Mouse (Mus musculus): Measurements from ENCODE around the gene Adh4. TPM values are rescaled to one million over a fixed set of nuclear protein-coding genes. Genes with fewer than 3 reads are reported as not detected.

The Adh4 gene
- polyA plus RNA-seq, 1 experiment, result not detected

DNA sequence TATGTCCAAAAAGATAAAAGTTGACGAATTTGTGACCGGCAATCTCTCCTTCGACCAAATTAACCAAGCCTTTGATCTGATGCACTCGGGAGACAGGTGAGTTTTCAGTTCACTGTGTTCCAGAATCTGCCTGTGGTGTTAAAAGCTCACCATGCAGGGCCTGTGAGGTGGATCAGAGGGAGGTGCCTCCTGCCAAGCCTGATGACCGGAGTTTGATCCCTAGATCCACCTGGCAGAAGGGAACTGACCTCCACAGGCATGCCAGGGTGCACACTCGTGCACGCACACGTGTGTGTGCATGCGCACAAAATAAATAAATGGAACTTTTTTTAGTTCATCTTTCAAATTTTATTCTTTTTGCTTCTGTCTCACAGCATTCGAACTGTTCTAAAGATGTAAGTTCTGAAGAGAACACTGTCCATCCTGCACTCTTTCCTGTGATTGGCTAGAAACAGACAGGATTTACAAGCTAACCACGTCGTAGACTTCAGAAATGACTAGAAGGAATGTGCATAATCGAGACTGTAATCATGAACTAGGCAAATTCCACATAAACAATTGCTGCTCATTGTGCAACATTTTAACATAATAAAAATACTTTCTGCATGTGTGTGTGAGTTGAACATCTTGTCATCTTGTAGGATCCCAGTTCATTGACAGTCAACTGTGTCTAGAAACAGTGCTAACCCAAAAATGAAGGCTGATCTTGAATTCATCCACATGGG lies 39.6 kb downstream of the Adh4 start:
- TF ChIP-seq CTCF (IDR thresholded peaks at IDR 0.05; ENCODE audit: borderline replicate concordance, control insufficient read depth, extremely low read depth, insufficient read depth, low read length, poor library complexity) (no peak), POLR2A (IDR thresholded peaks at IDR 0.05; ENCODE audit: control insufficient read depth, extremely low read depth, insufficient read depth, low read length, poor library complexity) (no peak)
- Histone ChIP-seq H3K4me3 (ENCODE audit: control insufficient read depth, insufficient read depth, low read length) (no peak overlapping the region), H3K27me3 (ENCODE audit: control insufficient read depth, insufficient read depth, low read length) (no peaks in the 10 kb centered on the region), H3K4me1 (replicated peaks; ENCODE audit: control insufficient read depth, insufficient read depth, low read length) (no peaks in the 10 kb centered on the region), H3K36me3 (ENCODE audit: control insufficient read depth, insufficient read depth, low read length) (peaks cover 80% of the 10 kb centered on the region), H3K27ac (ENCODE audit: control insufficient read depth, insufficient read depth, low read length) (no peak overlapping the region)
- 95% methylated on average over 13 of the region's 13 CpGs for WGBS
- DNase-seq, result no peak

DNA sequence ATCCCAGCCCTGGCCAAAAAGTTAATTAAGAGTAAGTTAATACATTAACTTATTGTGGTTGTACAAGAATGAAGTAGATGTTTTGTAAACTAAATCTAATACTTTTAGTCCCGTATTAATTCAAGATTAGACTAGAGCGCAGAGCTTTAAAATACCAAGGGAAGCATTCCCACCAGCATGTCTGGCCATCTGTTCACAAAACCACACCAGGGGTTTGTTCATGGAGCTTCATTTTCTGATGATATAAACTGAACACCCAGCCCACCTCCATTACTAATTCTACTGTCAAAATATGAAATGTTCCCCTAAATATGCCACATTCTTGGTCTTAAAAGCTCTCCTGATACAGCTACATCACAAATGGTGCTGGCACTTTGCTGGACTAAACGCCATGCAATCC lies 43.2 kb downstream of the Adh4 start:
- DNase-seq, result no peak
- Histone ChIP-seq H3K27me3 (ENCODE audit: control insufficient read depth, insufficient read depth, low read length) (no peaks in the 10 kb centered on the region), H3K36me3 (ENCODE audit: control insufficient read depth, insufficient read depth, low read length) (peaks cover 77% of the 10 kb centered on the region), H3K4me1 (replicated peaks; ENCODE audit: control insufficient read depth, insufficient read depth, low read length) (no peaks in the 10 kb centered on the region), H3K4me3 (ENCODE audit: control insufficient read depth, insufficient read depth, low read length) (no peak overlapping the region), H3K27ac (ENCODE audit: control insufficient read depth, insufficient read depth, low read length) (no peak overlapping the region)
- TF ChIP-seq POLR2A (IDR thresholded peaks at IDR 0.05; ENCODE audit: control insufficient read depth, extremely low read depth, insufficient read depth, low read length, poor library complexity), result no peak
- TF ChIP-seq CTCF (IDR thresholded peaks at IDR 0.05; ENCODE audit: borderline replicate concordance, control insufficient read depth, extremely low read depth, insufficient read depth, low read length, poor library complexity), result no peak
- over 99% methylated on average over 3 of the region's 3 CpGs for WGBS

DNA sequence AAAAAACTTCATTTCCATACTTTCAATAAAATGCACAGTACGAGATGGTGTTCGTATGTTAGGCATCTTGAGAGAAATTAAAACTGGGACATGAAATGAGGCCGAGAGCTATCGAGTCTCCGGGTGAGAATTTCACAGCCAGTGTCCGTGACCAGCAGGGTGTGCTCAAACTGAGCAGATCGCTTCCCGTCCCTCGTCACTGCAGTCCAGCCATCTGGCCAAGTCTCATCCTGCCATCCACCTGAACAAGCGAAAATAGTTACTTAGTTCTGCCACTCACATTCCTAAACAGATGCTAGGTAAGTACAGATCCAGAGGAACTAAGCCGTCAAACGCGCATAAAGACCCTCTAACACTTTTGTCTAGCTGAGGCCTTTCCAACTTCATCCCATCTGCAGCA lies 45.0 kb downstream of the Adh4 start:
- Histone ChIP-seq H3K36me3 (ENCODE audit: control insufficient read depth, insufficient read depth, low read length) (peaks cover 72% of the 10 kb centered on the region), H3K4me3 (ENCODE audit: control insufficient read depth, insufficient read depth, low read length) (no peak overlapping the region), H3K4me1 (replicated peaks; ENCODE audit: control insufficient read depth, insufficient read depth, low read length) (no peaks in the 10 kb centered on the region), H3K27me3 (ENCODE audit: control insufficient read depth, insufficient read depth, low read length) (no peaks in the 10 kb centered on the region), H3K27ac (ENCODE audit: control insufficient read depth, insufficient read depth, low read length) (no peak overlapping the region)
- 93% methylated on average over 13 of the region's 13 CpGs for WGBS
- TF ChIP-seq CTCF (IDR thresholded peaks at IDR 0.05; ENCODE audit: borderline replicate concordance, control insufficient read depth, extremely low read depth, insufficient read depth, low read length, poor library complexity) (no peak), POLR2A (IDR thresholded peaks at IDR 0.05; ENCODE audit: control insufficient read depth, extremely low read depth, insufficient read depth, low read length, poor library complexity) (no peak)
- DNase-seq, result no peak

DNA sequence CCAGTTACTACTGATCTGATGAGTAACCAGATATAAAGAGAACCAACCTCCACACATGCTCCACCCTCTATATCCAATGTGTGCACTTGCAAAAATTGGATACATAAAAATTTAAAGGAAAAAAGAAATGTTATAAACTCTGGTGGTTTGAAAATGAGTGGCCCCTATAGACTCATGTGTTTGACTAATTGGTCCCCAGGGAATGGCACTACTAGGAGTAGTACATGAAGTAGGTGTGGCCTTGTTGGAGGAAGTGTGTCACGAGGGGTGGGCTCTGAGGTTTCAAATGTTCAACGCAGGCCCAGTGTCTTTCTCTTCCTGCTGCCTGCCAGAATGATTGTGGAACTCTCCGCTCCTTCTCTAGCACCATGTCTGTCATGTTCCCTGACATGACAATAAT lies 46.6 kb downstream of the Adh4 start:
- Histone ChIP-seq H3K4me1 (replicated peaks; ENCODE audit: control insufficient read depth, insufficient read depth, low read length) (no peaks in the 10 kb centered on the region), H3K27me3 (ENCODE audit: control insufficient read depth, insufficient read depth, low read length) (no peaks in the 10 kb centered on the region), H3K36me3 (ENCODE audit: control insufficient read depth, insufficient read depth, low read length) (peaks cover 72% of the 10 kb centered on the region), H3K27ac (ENCODE audit: control insufficient read depth, insufficient read depth, low read length) (no peak overlapping the region), H3K4me3 (ENCODE audit: control insufficient read depth, insufficient read depth, low read length) (no peak overlapping the region)
- no peak for TF ChIP-seq POLR2A (IDR thresholded peaks at IDR 0.05; ENCODE audit: control insufficient read depth, extremely low read depth, insufficient read depth, low read length, poor library complexity)
- TF ChIP-seq CTCF (IDR thresholded peaks at IDR 0.05; ENCODE audit: borderline replicate concordance, control insufficient read depth, extremely low read depth, insufficient read depth, low read length, poor library complexity), result no peak
- DNase-seq, result no peak
- 92% methylated on average over 3 of the region's 3 CpGs for WGBS

DNA sequence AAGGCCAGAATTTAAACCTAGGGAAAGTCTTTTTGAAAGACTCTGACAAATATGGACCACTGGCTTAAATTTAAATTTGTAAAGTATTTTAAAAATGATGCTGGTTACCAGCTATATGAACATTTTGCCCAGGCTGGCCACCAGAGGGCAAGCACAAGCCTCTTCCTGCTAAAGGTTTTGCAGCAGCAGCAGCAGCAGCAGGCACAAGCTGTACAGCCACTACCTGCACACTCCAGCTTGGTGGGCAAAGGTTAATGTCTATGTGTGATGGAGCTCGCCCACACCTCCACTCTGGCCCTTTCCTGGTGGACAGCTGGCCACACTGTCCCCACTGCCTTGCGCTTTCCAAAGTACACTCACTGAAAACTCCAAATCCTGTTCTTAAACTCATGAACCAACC lies 47.9 kb downstream of the Adh4 start:
- WGBS, result 89% methylated on average over 2 of the region's 2 CpGs
- Histone ChIP-seq H3K4me1 (replicated peaks; ENCODE audit: control insufficient read depth, insufficient read depth, low read length) (no peaks in the 10 kb centered on the region), H3K27ac (ENCODE audit: control insufficient read depth, insufficient read depth, low read length) (no peak overlapping the region), H3K27me3 (ENCODE audit: control insufficient read depth, insufficient read depth, low read length) (no peaks in the 10 kb centered on the region), H3K4me3 (ENCODE audit: control insufficient read depth, insufficient read depth, low read length) (no peak overlapping the region), H3K36me3 (ENCODE audit: control insufficient read depth, insufficient read depth, low read length) (peaks cover 76% of the 10 kb centered on the region)
- TF ChIP-seq CTCF (IDR thresholded peaks at IDR 0.05; ENCODE audit: borderline replicate concordance, control insufficient read depth, extremely low read depth, insufficient read depth, low read length, poor library complexity) (no peak), POLR2A (IDR thresholded peaks at IDR 0.05; ENCODE audit: control insufficient read depth, extremely low read depth, insufficient read depth, low read length, poor library complexity) (no peak)
- DNase-seq, result peak; percentile 10

DNA sequence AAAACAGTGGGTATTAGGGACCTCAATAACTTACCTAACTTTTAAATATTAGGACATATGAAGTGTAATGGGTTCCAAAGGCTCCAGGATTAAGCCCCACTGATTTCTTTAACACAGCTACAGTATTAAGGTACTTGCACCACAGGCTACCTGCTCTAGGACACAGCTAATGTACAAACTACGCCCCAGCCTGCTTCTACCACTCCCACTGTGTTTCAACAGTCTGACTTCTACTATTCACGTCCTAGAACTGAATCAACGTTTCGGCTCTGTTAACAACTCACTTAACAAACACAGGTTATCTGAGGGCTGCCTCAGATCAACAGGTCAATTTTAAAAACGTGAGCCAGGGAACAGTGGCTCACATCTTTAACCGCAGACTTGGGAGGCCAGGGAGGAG lies 48.5 kb downstream of the Adh4 start:
- Histone ChIP-seq H3K4me3 (ENCODE audit: control insufficient read depth, insufficient read depth, low read length) (no peak overlapping the region), H3K27me3 (ENCODE audit: control insufficient read depth, insufficient read depth, low read length) (no peaks in the 10 kb centered on the region), H3K36me3 (ENCODE audit: control insufficient read depth, insufficient read depth, low read length) (peaks cover 79% of the 10 kb centered on the region), H3K27ac (ENCODE audit: control insufficient read depth, insufficient read depth, low read length) (no peak overlapping the region), H3K4me1 (replicated peaks; ENCODE audit: control insufficient read depth, insufficient read depth, low read length) (no peaks in the 10 kb centered on the region)
- no peak for TF ChIP-seq CTCF (IDR thresholded peaks at IDR 0.05; ENCODE audit: borderline replicate concordance, control insufficient read depth, extremely low read depth, insufficient read depth, low read length, poor library complexity)
- no peak for TF ChIP-seq POLR2A (IDR thresholded peaks at IDR 0.05; ENCODE audit: control insufficient read depth, extremely low read depth, insufficient read depth, low read length, poor library complexity)
- no peak for DNase-seq
- 95% methylated on average over 6 of the region's 6 CpGs for WGBS

Data from thymus, adult 2 months (tissue).